Mouse (Mus musculus) ES-E14 (cell line): ENCODE measurements around the gene Gm29133. TPM values are rescaled to one million over a fixed set of nuclear protein-coding genes. Genes with fewer than 3 reads are reported as not detected.

Experiments used
- DNase-seq: peaks from one replicate; pipeline ENCODE4 v3.0.0-alpha.2; 2013; ENCODE audit warnings: low read depth, low spot score
- H3K27ac ChIP-seq: 2 replicates; pipeline ENCODE4 v1.5.1; 2012; ENCODE audit warnings: low read depth, mild to moderate bottlenecking, low read length, moderate library complexity, mixed read lengths; ENCODE audit not compliant: poor library complexity, insufficient read depth, severe bottlenecking
- H3K36me3 ChIP-seq: 2 replicates; pipeline ENCODE4 v1.6.1; 2012; ENCODE audit warnings: mild to moderate bottlenecking, low read length, moderate library complexity, mixed read lengths; ENCODE audit not compliant: control insufficient read depth, poor library complexity, insufficient read depth, severe bottlenecking
- H3K4me1 ChIP-seq, 2 experiments: fragments of 150-350 bp in 1 of 2; sonication (generic) in 1 of 2; 2 replicates each; pipeline ENCODE4 v1.6.1; 2012; ENCODE audit warnings: low read length in 2 of 2, mild to moderate bottlenecking in 1 of 2, mixed read lengths in 1 of 2; ENCODE audit not compliant: control insufficient read depth in 2 of 2, insufficient read depth in 2 of 2, poor library complexity in 1 of 2
- H3K4me3 ChIP-seq, 2 experiments: fragments of 150-350 bp in 1 of 2; sonication (generic) in 1 of 2; 2 replicates each; pipeline ENCODE4 v1.5.1; 2012; ENCODE audit warnings: low read length in 2 of 2, low read depth in 1 of 2, mild to moderate bottlenecking in 1 of 2, mixed read lengths in 1 of 2; ENCODE audit not compliant: insufficient read depth in 1 of 2, poor library complexity in 1 of 2, severe bottlenecking in 1 of 2
- H3K9ac ChIP-seq: 2 replicates; pipeline ENCODE4 v1.6.1; 2012; ENCODE audit warnings: low read depth, mild to moderate bottlenecking, low read length, mixed read lengths; ENCODE audit not compliant: poor library complexity, insufficient read depth, severe bottlenecking
- H3K9me3 ChIP-seq: fragments of 150-350 bp; sonication (generic); 2 replicates; pipeline ENCODE4 v1.6.1; 2012; ENCODE audit warnings: low read depth, mild to moderate bottlenecking, low read length; ENCODE audit not compliant: control insufficient read depth, insufficient read depth
- CHD2 ChIP-seq: IDR thresholded peaks from 2 replicates; pipeline ENCODE4 v1.6.1; 2014; ENCODE audit warnings: mild to moderate bottlenecking, low read depth, low read length, inconsistent platforms
- HCFC1 ChIP-seq: IDR thresholded peaks from 2 replicates; pipeline ENCODE4 v1.6.1; 2012; ENCODE audit warnings: low read length, inconsistent platforms, borderline replicate concordance; ENCODE audit not compliant: insufficient read depth
- MAFK ChIP-seq: IDR thresholded peaks from 2 replicates; pipeline ENCODE4 v1.6.1; 2014; ENCODE audit warnings: mild to moderate bottlenecking, low read depth, low read length, inconsistent platforms; ENCODE audit not compliant: insufficient read depth
- ZC3H11A ChIP-seq: IDR thresholded peaks from 2 replicates; pipeline ENCODE4 v1.6.1; 2012; ENCODE audit warnings: low read depth, mild to moderate bottlenecking, inconsistent platforms, low read length, borderline replicate concordance
- ZNF384 ChIP-seq: IDR thresholded peaks from 2 replicates; pipeline ENCODE4 v1.6.1; 2012; ENCODE audit warnings: low read depth, low read length, inconsistent platforms
- in situ Hi-C, 2 experiments: fragments of 600-800 bp; cut with MboI; formaldehyde crosslinking; loops; one replicate each; pipeline ENCODE4 v1.15.1; 2025; ENCODE audit warnings: low sequenced_read_pairs in 2 of 2, inconsistent platforms in 1 of 2; ENCODE audit not compliant: unreplicated experiment in 2 of 2
- total RNA-seq: library from RNA; depleted of rRNA; stranded (reverse); fragments of 300-350 nt; gene quantifications from 2 replicates; pipeline ENCODE4 v1.2.3, GENCODE M21; 2012

Gm29133 gene
- total RNA-seq, 1 experiment = not detected

GRCm38 (mm10) chr3:75720663-75721062, 27.3 kb upstream of the Gm29133 start:
- no peaks in the 10 kb centered on the region for H3K9me3 ChIP-seq
- H3K36me3 ChIP-seq = no peaks in the 10 kb centered on the region
- H3K4me3 ChIP-seq = no peak overlapping the region
- TF ChIP-seq HCFC1 (no peak), ZC3H11A (peak; percentile 87; the same call in 1 of the 2 replicates), CHD2 (no peak), ZNF384 (peak; percentile 93), MAFK (0 out of 2 replicates have a peak, but pooled peaks have one; percentile 37)
- H3K9ac ChIP-seq = no peak overlapping the region
- in situ Hi-C loops = no loop called here
- H3K27ac ChIP-seq = no peak overlapping the region
- DNase-seq = no peak
- no peaks in the 10 kb centered on the region for H3K4me1 ChIP-seq

GRCm38 (mm10) chr3:75730982-75731600, 16.9 kb upstream of the Gm29133 start:
- H3K9me3 ChIP-seq = no peaks in the 10 kb centered on the region
- H3K27ac ChIP-seq = no peak overlapping the region
- DNase-seq = no peak
- TF ChIP-seq ZNF384 (no peak), ZC3H11A (no peak), HCFC1 (no peak), CHD2 (no peak), MAFK (no peak)
- no peaks in the 10 kb centered on the region for H3K4me1 ChIP-seq
- H3K4me3 ChIP-seq = no peak overlapping the region
- H3K36me3 ChIP-seq = no peaks in the 10 kb centered on the region
- no peak overlapping the region for H3K9ac ChIP-seq
- in situ Hi-C loops = no loop called here

- no peaks in the 10 kb centered on the region for H3K4me1 ChIP-seq
- no peaks in the 10 kb centered on the region for H3K9me3 ChIP-seq
- no peaks in the 10 kb centered on the region for H3K36me3 ChIP-seq
- TF ChIP-seq CHD2 (no peak), ZC3H11A (no peak), HCFC1 (no peak), MAFK (no peak), ZNF384 (no peak)
- DNase-seq = no peak
- H3K9ac ChIP-seq = no peak overlapping the region
- in situ Hi-C loops = no loop called here
- H3K27ac ChIP-seq = no peak overlapping the region
- H3K4me3 ChIP-seq = no peak overlapping the region
Observed at GRCm38 (mm10) chr3:75743664-75744437, 4.1 kb upstream of the Gm29133 start.

GRCm38 (mm10) chr3:75745343-75745742, 2.7 kb upstream of the Gm29133 start:
- Histone ChIP-seq H3K4me1 (no peaks in the 10 kb centered on the region), H3K9ac (no peak overlapping the region), H3K36me3 (no peaks in the 10 kb centered on the region), H3K27ac (no peak overlapping the region), H3K9me3 (no peaks in the 10 kb centered on the region), H3K4me3 (no peak overlapping the region)
- no peak for DNase-seq
- TF ChIP-seq HCFC1 (no peak), ZNF384 (no peak), ZC3H11A (no peak), MAFK (no peak), CHD2 (no peak)
- in situ Hi-C loops = no loop called here
